Mouse (Mus musculus) lung, embryonic 16.5 days (tissue): ENCODE results near the gene Dock2. TPM values are rescaled to one million over a fixed set of nuclear protein-coding genes. Genes with fewer than 3 reads are reported as not detected.
"Not testable (repeated sequence)": the region's sequence is repeated elsewhere in the genome, so short reads cannot be mapped to it uniquely, and the experiment has no call there.

ENCODE experiments used
- ATAC-seq: fragments of 200-750 bp; cut with Nextera tagmentation; 2 replicates; pipeline ENCODE4 v1.8.0; 2017; ENCODE audit warnings: low read depth, mild to moderate bottlenecking, moderate library complexity
- H3K27ac ChIP-seq: fragments of 300-500 bp; sonication (generic); 2 replicates; pipeline ENCODE4 v1.5.1; 2014; ENCODE audit warnings: mild to moderate bottlenecking, control low read depth, low read length
- H3K27me3 ChIP-seq: fragments of 300-500 bp; sonication (generic); 2 replicates; pipeline ENCODE4 v1.6.1; 2014; ENCODE audit warnings: low read depth, low read length, mixed read lengths; ENCODE audit not compliant: control insufficient read depth, insufficient read depth
- H3K36me3 ChIP-seq: fragments of 300-500 bp; sonication (generic); 2 replicates; pipeline ENCODE4 v1.6.1; 2014; ENCODE audit warnings: low read length; ENCODE audit not compliant: control insufficient read depth, insufficient read depth
- H3K4me1 ChIP-seq: fragments of 300-500 bp; sonication (generic); replicated peaks from 2 replicates; pipeline ENCODE4 v1.6.1; 2014; ENCODE audit warnings: low read length, mixed read lengths; ENCODE audit not compliant: control insufficient read depth, insufficient read depth
- H3K4me2 ChIP-seq: fragments of 300-500 bp; sonication (generic); 2 replicates; pipeline ENCODE4 v1.6.1; 2014; ENCODE audit warnings: low read depth, low read length, control low read depth
- H3K4me3 ChIP-seq: fragments of 300-500 bp; sonication (generic); 2 replicates; pipeline ENCODE4 v1.5.1; 2014; ENCODE audit warnings: mild to moderate bottlenecking, low read length, control low read depth
- H3K9ac ChIP-seq: fragments of 300-500 bp; sonication (generic); 2 replicates; pipeline ENCODE4 v1.6.1; 2014; ENCODE audit warnings: low read length, control low read depth
- H3K9me3 ChIP-seq: fragments of 300-500 bp; sonication (generic); 2 replicates; pipeline ENCODE4 v1.6.1; 2016; ENCODE audit warnings: low read length; ENCODE audit not compliant: control insufficient read depth
- WGBS: fragments of 180-500 bp; shearing (Covaris S2); extraction: QIAGEN DNeasy Blood & Tissue Kit; methylation state at CpG from one replicate; pipeline ENCODE4 v1.1.7; 2014; 5-methylcytosine and 5-hydroxymethylcytosine counted together
- polyA plus RNA-seq: library from polyadenylated mRNA; unstranded; fragments of >200 nt; fragmentation: Nextera tagmentation; extraction: Ambion mirVana; gene quantifications from 2 replicates; pipeline ENCODE4 v1.2.1, GENCODE M21; 2015

The Dock2 gene
- polyA plus RNA-seq, result 1.9 and 2.0 TPM in 2 replicates

DNA sequence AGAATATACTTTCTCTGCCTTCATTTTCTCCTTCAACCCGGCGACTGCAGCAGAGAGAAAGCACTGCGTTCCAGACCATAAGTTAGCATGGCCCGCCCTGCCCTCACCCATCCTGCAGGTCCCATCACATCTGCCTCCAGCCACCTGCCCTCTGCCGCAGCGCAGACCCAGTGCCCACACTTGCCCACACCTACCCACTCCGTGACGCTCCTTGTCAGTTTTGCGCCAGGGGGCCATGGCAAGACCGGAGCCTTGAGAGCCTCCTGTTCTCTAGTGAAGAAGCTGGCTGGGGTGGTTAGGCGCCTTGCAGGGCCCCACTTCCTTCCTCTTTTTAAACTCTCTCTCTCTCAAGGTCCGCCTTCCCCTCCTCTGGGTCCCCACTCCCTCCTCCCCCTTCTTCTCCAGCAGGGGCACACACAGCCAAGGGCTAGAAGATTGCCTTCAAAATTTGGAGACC is at the start of gene Dock2:
TSS of gene Dock2 (minus strand) at position 306 of the 457 bp plus-strand sequence.
- Histone ChIP-seq H3K27me3 (no peaks in the 10 kb centered on the region), H3K9me3 (no peaks in the 10 kb centered on the region), H3K9ac (no peak within 1 kb of the TSS), H3K4me2 (no peak within 1 kb of the TSS), H3K4me1 (no peaks in the 10 kb centered on the region), H3K27ac (no peak within 1 kb of the TSS), H3K4me3 (0 out of 2 replicates have a peak within 1 kb of the TSS, but pooled peaks have one; percentile 8), H3K36me3 (no peaks in the 10 kb centered on the region)
- WGBS, result 70% methylated on average over 12 of the region's 12 CpGs
- no peak for ATAC-seq

DNA sequence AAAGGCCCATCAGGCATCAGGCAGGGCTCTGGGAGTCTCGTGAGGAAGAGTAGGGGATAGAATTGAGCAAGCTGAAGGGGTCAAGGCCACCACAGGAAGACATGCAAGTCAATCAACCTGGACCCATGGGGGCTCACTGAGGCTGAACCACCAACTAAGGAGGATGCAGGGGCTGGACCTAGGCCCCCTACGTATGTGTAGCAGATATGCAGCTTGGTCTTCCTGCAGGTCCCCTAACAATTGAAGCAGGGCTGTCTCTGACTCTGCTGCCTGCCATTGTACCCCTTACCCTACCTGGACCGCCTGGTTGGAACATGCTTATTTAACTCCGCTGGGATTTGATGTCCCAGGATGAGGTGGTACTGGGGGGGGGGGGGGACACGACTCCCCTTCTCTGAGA is 49.0 kb upstream of the Dock2 start:
- Histone ChIP-seq H3K36me3 (peaks cover 16% of the 10 kb centered on the region), H3K9ac (peak overlapping the region; percentile 88), H3K4me3 (peak overlapping the region; percentile 89), H3K4me1 (peaks cover 11% of the 10 kb centered on the region), H3K4me2 (peak overlapping the region; percentile 78), H3K9me3 (no peaks in the 10 kb centered on the region), H3K27me3 (no peaks in the 10 kb centered on the region), H3K27ac (no peak overlapping the region)
- ATAC-seq, result no peak
- 3% methylated on average over 4 of the region's 5 CpGs for WGBS

DNA sequence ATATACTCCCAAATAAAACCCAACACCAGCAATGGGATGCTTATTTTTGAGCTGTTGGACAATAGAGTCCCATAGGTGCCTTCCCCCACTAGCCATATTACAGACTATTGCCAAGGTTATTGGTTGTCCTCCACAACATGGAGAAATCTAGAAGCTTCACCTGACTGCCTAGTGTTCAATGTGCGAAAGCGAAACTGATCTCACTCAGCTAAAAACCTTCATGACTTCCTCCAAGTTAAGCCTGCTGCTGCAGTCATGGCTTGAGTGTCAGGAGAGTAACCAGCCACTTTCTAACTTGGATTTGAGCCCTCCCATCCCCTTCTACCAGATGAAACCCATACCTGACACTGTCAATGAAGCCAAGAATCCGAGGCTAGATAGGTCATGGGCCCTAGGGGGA is 44.1 kb upstream of the Dock2 start:
- Histone ChIP-seq H3K4me1 (peaks cover 6% of the 10 kb centered on the region), H3K4me2 (no peak overlapping the region), H3K9ac (no peak overlapping the region), H3K27me3 (no peaks in the 10 kb centered on the region), H3K4me3 (no peak overlapping the region), H3K27ac (no peak overlapping the region), H3K9me3 (no peaks in the 10 kb centered on the region), H3K36me3 (peaks cover 25% of the 10 kb centered on the region)
- WGBS, result 94% methylated on average over 3 of the region's 3 CpGs
- no peak for ATAC-seq

GRCm38 (mm10) chr11:34826940-34827339 is 43.2 kb upstream of the Dock2 start:
- no peaks in the 10 kb centered on the region for H3K27me3 ChIP-seq
- peaks cover 31% of the 10 kb centered on the region for H3K36me3 ChIP-seq
- WGBS, result 85% methylated on average over 2 of the region's 2 CpGs

DNA sequence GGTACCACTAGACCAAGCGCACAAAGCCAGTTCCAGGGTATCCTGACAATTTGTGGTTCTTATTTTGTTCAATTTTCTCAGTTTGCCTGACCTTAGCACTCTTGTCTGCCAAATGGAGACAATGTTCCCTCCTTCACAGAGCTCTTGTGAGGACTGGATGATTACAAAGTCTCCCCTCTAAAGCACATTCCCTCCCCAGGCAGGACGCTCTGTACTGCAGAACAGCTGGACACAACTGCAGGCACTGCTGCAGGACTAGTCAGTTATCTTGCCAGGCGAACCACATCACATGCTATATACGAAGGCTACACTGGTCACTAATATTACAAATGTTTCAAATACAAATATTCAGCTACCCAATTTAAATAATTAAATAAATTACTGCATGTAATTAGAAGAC is 41.1 kb upstream of the Dock2 start:
- H3K27ac ChIP-seq, result no peak overlapping the region

More at GRCm38 (mm10) chr11:34826940-34827339, 43.2 kb upstream of the Dock2 start:
- no peak for ATAC-seq
- H3K4me1 ChIP-seq, result no peaks in the 10 kb centered on the region
- H3K4me2 ChIP-seq, result no peak overlapping the region
- no peak overlapping the region for H3K27ac ChIP-seq
- no peak overlapping the region for H3K9ac ChIP-seq
- no peak overlapping the region for H3K4me3 ChIP-seq
- H3K9me3 ChIP-seq, result no peaks in the 10 kb centered on the region

DNA sequence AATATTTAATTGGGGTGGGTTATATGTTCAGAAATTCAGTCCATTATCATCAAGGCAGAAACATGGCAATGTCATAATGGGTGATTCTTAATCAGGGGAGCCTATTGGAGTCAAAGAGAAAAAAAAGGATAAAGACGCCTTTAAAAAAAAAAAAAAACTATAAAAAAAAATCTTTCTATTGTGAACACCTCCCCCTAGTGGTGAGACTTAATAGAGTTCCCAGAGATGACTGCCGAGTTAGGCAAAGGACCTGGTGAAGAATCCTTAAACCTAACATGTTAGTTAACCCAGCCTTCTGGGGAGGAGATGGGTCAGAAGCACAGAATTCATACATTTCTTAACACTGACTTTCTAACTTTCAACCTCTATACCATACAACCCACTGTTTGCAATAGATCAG is 31.1 kb upstream of the Dock2 start:
- Histone ChIP-seq H3K36me3 (peaks cover 27% of the 10 kb centered on the region), H3K4me2 (no peak overlapping the region), H3K4me1 (no peaks in the 10 kb centered on the region), H3K9ac (no peak overlapping the region), H3K27ac (no peak overlapping the region), H3K4me3 (no peak overlapping the region), H3K9me3 (no peaks in the 10 kb centered on the region), H3K27me3 (no peaks in the 10 kb centered on the region)
- 3% methylated on average over 2 of the region's 2 CpGs for WGBS
- ATAC-seq, result no peak

More for the DNA sequence above, 41.1 kb upstream of the Dock2 start:
- no peaks in the 10 kb centered on the region for H3K4me1 ChIP-seq
- no peak for ATAC-seq
- no peaks in the 10 kb centered on the region for H3K9me3 ChIP-seq
- H3K36me3 ChIP-seq, result peaks cover 34% of the 10 kb centered on the region
- no peaks in the 10 kb centered on the region for H3K27me3 ChIP-seq
- no peak overlapping the region for H3K4me2 ChIP-seq
- 86% methylated on average over 4 of the region's 4 CpGs for WGBS
- no peak overlapping the region for H3K9ac ChIP-seq
- no peak overlapping the region for H3K4me3 ChIP-seq

DNA sequence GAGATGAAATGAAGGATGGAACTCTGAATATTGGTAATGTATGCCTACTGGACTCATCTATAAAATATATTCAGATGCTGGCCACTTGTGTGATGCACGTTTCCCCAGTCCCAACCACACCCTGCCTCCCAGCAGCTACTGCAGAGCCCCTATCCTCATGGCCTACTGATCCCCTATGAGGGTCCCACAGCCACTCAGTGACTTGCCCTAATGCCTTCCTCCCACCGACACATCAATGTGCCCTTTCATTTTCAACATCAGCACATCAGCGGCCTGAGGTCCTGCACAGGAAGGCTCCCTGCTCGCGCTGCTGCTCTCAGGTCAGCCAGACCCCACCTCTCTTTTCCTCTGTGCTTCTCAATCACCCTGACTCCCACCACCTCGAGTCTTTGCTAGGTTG is 30.6 kb upstream of the Dock2 start:
- H3K9ac ChIP-seq, result no peak overlapping the region
- WGBS, result 94% methylated on average over 6 of the region's 6 CpGs
- no peak overlapping the region for H3K27ac ChIP-seq
- H3K4me3 ChIP-seq, result no peak overlapping the region
- no peaks in the 10 kb centered on the region for H3K4me1 ChIP-seq
- ATAC-seq, result no peak
- no peaks in the 10 kb centered on the region for H3K9me3 ChIP-seq
- peaks cover 30% of the 10 kb centered on the region for H3K36me3 ChIP-seq
- no peaks in the 10 kb centered on the region for H3K27me3 ChIP-seq
- H3K4me2 ChIP-seq, result no peak overlapping the region

DNA sequence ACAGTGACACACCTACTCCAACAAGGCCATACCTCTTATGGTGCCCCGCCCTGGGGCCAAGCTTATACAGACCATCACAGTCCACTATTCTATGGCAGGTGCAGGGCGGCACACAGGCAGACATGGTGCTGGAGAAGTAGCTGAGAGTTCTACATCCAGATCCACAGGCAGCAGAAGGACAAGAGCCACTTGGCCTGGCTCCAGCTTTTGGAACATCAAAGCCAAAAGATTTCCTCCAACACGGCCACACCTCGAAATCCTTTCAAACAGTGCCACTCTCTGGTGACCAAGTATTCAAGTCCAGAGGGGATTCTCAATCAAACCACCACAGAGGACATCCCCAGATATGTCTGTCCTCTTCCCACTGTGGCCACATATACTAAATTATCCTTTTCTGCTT is 21.3 kb upstream of the Dock2 start:
- ATAC-seq, H3K9me3 ChIP-seq, H3K4me3 ChIP-seq, H3K36me3 ChIP-seq, H3K4me1 ChIP-seq, H3K9ac ChIP-seq, H3K4me2 ChIP-seq, H3K27ac ChIP-seq, H3K27me3 ChIP-seq: not testable (repeated sequence)
- 67% methylated on average over 4 of the region's 4 CpGs for WGBS

DNA sequence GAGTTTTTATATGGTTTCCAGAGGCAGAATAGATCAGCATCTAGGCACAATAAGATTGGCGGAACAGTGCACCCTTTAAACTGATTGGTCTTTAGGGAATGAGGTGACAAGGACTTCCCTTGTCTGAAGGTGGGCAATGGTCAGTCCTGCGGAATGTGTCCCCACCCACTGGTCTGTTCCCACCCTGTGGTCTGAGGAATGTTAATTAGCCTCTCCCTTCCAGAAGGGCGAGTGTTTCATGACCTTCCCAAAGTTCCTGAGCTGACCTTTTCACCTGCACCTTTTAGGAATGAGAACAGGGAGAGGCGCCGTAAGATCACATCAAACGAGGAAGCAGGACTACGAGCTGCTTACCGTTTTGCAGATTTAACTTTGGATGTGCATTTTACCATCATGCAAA is 14.4 kb upstream of the Dock2 start:
- H3K9me3 ChIP-seq, H3K4me3 ChIP-seq, H3K4me1 ChIP-seq, H3K27ac ChIP-seq, H3K9ac ChIP-seq, H3K4me2 ChIP-seq, H3K36me3 ChIP-seq, ATAC-seq, H3K27me3 ChIP-seq: not testable (repeated sequence)
- WGBS, result 51% methylated on average over 8 of the region's 8 CpGs

DNA sequence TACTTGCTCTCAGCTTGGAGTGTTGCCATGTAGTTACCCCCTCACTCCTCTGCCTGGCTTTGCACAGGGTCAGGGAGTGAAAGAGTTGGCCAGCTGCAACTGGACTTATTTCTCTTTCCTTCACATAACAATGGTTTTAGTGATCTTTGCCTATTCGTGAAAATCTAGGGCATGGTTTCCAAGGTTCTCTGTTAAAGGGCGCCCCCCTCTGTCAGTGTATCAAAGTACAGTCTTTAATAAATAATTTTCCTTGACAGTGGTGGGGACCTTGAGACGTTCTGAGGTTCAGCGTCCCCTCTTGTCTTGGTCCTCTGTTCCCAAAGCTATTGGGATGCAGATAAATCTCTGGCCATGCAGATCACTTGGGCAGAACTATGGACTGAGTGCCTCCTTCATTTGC is 12.4 kb upstream of the Dock2 start:
- Histone ChIP-seq H3K27me3 (no peaks in the 10 kb centered on the region), H3K9ac (no peak overlapping the region), H3K9me3 (no peaks in the 10 kb centered on the region), H3K4me3 (no peak overlapping the region), H3K36me3 (no peaks in the 10 kb centered on the region), H3K4me1 (no peaks in the 10 kb centered on the region), H3K4me2 (no peak overlapping the region), H3K27ac (no peak overlapping the region)
- WGBS, result 26% methylated on average over 4 of the region's 4 CpGs
- no peak for ATAC-seq
